Mouse (Mus musculus): ENCODE results near the gene Cfc1.

DNA sequence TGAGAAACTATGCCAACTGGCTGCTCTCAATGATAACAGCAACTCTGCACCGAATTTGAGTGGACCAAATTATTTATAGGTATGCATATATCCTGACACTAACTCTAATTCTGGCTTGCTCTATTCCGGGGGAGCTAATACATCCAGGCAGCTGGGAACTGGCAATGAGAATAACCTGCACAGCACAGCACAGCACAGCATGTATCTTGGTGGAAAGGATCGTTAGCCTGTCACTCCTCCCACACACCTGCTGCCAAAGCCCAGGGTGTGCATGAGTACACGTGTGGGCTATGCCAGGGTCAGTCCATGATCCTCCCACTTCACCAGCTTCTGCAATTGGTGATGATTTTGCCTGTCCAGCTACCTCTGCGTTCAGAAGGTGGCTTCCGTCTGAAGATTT lies 36.0 kb downstream of the Cfc1 start:
- TF ChIP-seq CTCF (IDR thresholded peaks at IDR 0.05; ENCODE audit: extremely low read depth, insufficient read length, insufficient replicate concordance, low read depth, low read length) (no peak), POLR2A (IDR thresholded peaks at IDR 0.05; ENCODE audit: low read depth, low read length) (no peak)
